Mouse (Mus musculus) MEL (cell line): ENCODE data around the gene Senp6. TPM values are rescaled to one million over a fixed set of nuclear protein-coding genes. Genes with fewer than 3 reads are reported as not detected.

Experiments used
- DNase-seq: peaks from one replicate; pipeline ENCODE4 v3.0.0; 2011; ENCODE audit warnings: low read depth, low spot score
- H3K27ac ChIP-seq: 2 replicates; pipeline ENCODE4 v1.5.1; 2012; ENCODE audit warnings: low read depth, mild to moderate bottlenecking, control low read depth, low read length, moderate library complexity; ENCODE audit not compliant: control insufficient read depth
- H3K27me3 ChIP-seq, 2 experiments: fragments of 150-350 bp in 1 of 2; sonication (generic) in 1 of 2; 2 replicates each; pipeline ENCODE4 v1.6.1; 2012; ENCODE audit warnings: low read length in 2 of 2, mild to moderate bottlenecking in 2 of 2, improper control_type of control experiment in 1 of 2, moderate library complexity in 1 of 2; ENCODE audit not compliant: insufficient read depth in 2 of 2, control insufficient read depth in 1 of 2
- H3K36me3 ChIP-seq, 2 experiments: 2 replicates each; pipeline ENCODE4 v1.6.1; 2012 to 2014; ENCODE audit warnings: low read length in 2 of 2, improper control_type of control experiment in 1 of 2, inconsistent platforms in 1 of 2, mild to moderate bottlenecking in 1 of 2; ENCODE audit not compliant: insufficient read depth in 2 of 2, control insufficient read depth in 1 of 2
- H3K4me1 ChIP-seq, 2 experiments: fragments of 150-350 bp in 1 of 2; sonication (generic) in 1 of 2; 2 replicates each; pipeline ENCODE4 v1.6.1; 2012; ENCODE audit warnings: low read length in 2 of 2, improper control_type of control experiment in 1 of 2, mild to moderate bottlenecking in 1 of 2; ENCODE audit not compliant: insufficient read depth in 2 of 2, control insufficient read depth in 1 of 2
- H3K4me3 ChIP-seq, 2 experiments: fragments of 150-350 bp in 1 of 2; sonication (generic) in 1 of 2; 2 replicates each; pipeline ENCODE4 v1.5.1; 2012; ENCODE audit warnings: low read depth in 2 of 2, low read length in 2 of 2, mild to moderate bottlenecking in 2 of 2, moderate library complexity in 2 of 2, control low read depth in 1 of 2, improper control_type of control experiment in 1 of 2; ENCODE audit not compliant: control insufficient read depth in 1 of 2, insufficient read depth in 1 of 2
- H3K79me2 ChIP-seq: 2 replicates; pipeline ENCODE4 v1.6.1; 2012; ENCODE audit warnings: mild to moderate bottlenecking, low read length, moderate library complexity; ENCODE audit not compliant: control insufficient read depth, poor library complexity, insufficient read depth
- H3K9ac ChIP-seq: 2 replicates; pipeline ENCODE4 v1.6.1; 2012; ENCODE audit warnings: low read depth, mild to moderate bottlenecking, control low read depth, low read length, moderate library complexity; ENCODE audit not compliant: control insufficient read depth, poor library complexity, severe bottlenecking
- H3K9me3 ChIP-seq: fragments of 150-350 bp; sonication (generic); replicated peaks from 2 replicates; pipeline ENCODE4 v1.6.1; 2012; ENCODE audit warnings: mild to moderate bottlenecking, low read length, improper control_type of control experiment, moderate library complexity; ENCODE audit not compliant: insufficient read depth
- CHD2 ChIP-seq: IDR thresholded peaks from 2 replicates; pipeline ENCODE4 v1.6.1; 2011; ENCODE audit warnings: low read length, improper control_type of control experiment
- CTCF ChIP-seq, 3 experiments: IDR thresholded peaks in 2 of 3; conservative IDR thresholded peaks in 1 of 3; 2 replicates each; pipeline ENCODE4 v1.5.1; 2011 to 2012; ENCODE audit warnings: low read length in 3 of 3, low read depth in 2 of 3, mild to moderate bottlenecking in 2 of 3, improper control_type of control experiment in 1 of 3, inconsistent platforms in 1 of 3, mixed read lengths in 1 of 3, moderate library complexity in 1 of 3; ENCODE audit not compliant: control insufficient read depth in 1 of 3, insufficient read depth in 1 of 3, poor library complexity in 1 of 3, severe bottlenecking in 1 of 3
- E2F4 ChIP-seq: IDR thresholded peaks from 2 replicates; pipeline ENCODE4 v1.6.1; 2011; ENCODE audit warnings: low read depth, low read length, improper control_type of control experiment, borderline replicate concordance
- ELF1 ChIP-seq: IDR thresholded peaks from 2 replicates; pipeline ENCODE4 v1.6.1; 2014; ENCODE audit warnings: low read depth, mild to moderate bottlenecking, inconsistent platforms, low read length, improper control_type of control experiment, moderate library complexity
- EP300 ChIP-seq, 2 experiments: IDR thresholded peaks; 2 replicates each; pipeline ENCODE4 v1.6.1; 2011; ENCODE audit warnings: improper control_type of control experiment in 2 of 2, low read length in 2 of 2, low read depth in 1 of 2, mild to moderate bottlenecking in 1 of 2
- GABPA ChIP-seq: IDR thresholded peaks from 2 replicates; pipeline ENCODE4 v1.6.1; 2012; ENCODE audit warnings: low read depth, mild to moderate bottlenecking, inconsistent platforms, low read length, improper control_type of control experiment, moderate library complexity
- GATA1 ChIP-seq: IDR thresholded peaks from 2 replicates; pipeline ENCODE4 v1.6.1; 2011; ENCODE audit warnings: low read depth, low read length, improper control_type of control experiment
- HCFC1 ChIP-seq: IDR thresholded peaks from 2 replicates; pipeline ENCODE4 v1.6.1; 2012; ENCODE audit warnings: low read depth, mild to moderate bottlenecking, inconsistent platforms, low read length, improper control_type of control experiment, moderate library complexity
- KAT2A ChIP-seq: conservative IDR thresholded peaks from 2 replicates; pipeline ENCODE4 v1.6.1; 2012; ENCODE audit warnings: low read depth, low read length, improper control_type of control experiment, inconsistent platforms
- MAX ChIP-seq: IDR thresholded peaks from 2 replicates; pipeline ENCODE4 v1.6.1; 2011; ENCODE audit warnings: low read length, improper control_type of control experiment
- MYB ChIP-seq: IDR thresholded peaks from 2 replicates; pipeline ENCODE4 v1.6.1; 2011; ENCODE audit warnings: mild to moderate bottlenecking, low read depth, low read length, improper control_type of control experiment
- NELFE ChIP-seq: IDR thresholded peaks from 2 replicates; pipeline ENCODE4 v1.6.1; 2011; ENCODE audit warnings: low read depth, low read length, improper control_type of control experiment
- POLR2AphosphoS2 ChIP-seq: IDR thresholded peaks from 2 replicates; pipeline ENCODE4 v1.6.1; 2011; ENCODE audit warnings: low read length, improper control_type of control experiment
- POLR2AphosphoS5 ChIP-seq: IDR thresholded peaks from 2 replicates; pipeline ENCODE4 v1.6.1; 2012; ENCODE audit warnings: low read depth, borderline replicate concordance, mild to moderate bottlenecking, inconsistent platforms, low read length, moderate library complexity, mixed read lengths
- SIN3A ChIP-seq: IDR thresholded peaks from 2 replicates; pipeline ENCODE4 v1.6.1; 2012; ENCODE audit warnings: low read length, improper control_type of control experiment, inconsistent platforms
- SMC3 ChIP-seq: IDR thresholded peaks from 2 replicates; pipeline ENCODE4 v1.6.1; 2011; ENCODE audit warnings: low read depth, low read length, improper control_type of control experiment
- TBP ChIP-seq: IDR thresholded peaks from 2 replicates; pipeline ENCODE4 v1.8.0; 2011; ENCODE audit warnings: low read depth, low read length, improper control_type of control experiment
- TCF12 ChIP-seq: IDR thresholded peaks from 2 replicates; pipeline ENCODE4 v1.6.1; 2014; ENCODE audit warnings: low read depth, mild to moderate bottlenecking, inconsistent platforms, low read length, improper control_type of control experiment, moderate library complexity
- USF1 ChIP-seq: IDR thresholded peaks from 2 replicates; pipeline ENCODE4 v1.6.1; 2014; ENCODE audit warnings: low read depth, mild to moderate bottlenecking, inconsistent platforms, low read length, improper control_type of control experiment, moderate library complexity
- ZC3H11A ChIP-seq: IDR thresholded peaks from 2 replicates; pipeline ENCODE4 v1.6.1; 2012; ENCODE audit warnings: low read depth, mild to moderate bottlenecking, inconsistent platforms, low read length, improper control_type of control experiment
- ZKSCAN1 ChIP-seq: IDR thresholded peaks from 2 replicates; pipeline ENCODE4 v1.6.1; 2012; ENCODE audit warnings: low read depth, mild to moderate bottlenecking, inconsistent platforms, low read length, improper control_type of control experiment, moderate library complexity
- ZMIZ1 ChIP-seq: IDR thresholded peaks from 2 replicates; pipeline ENCODE4 v1.6.1; 2012; ENCODE audit warnings: low read depth, mild to moderate bottlenecking, inconsistent platforms, low read length, improper control_type of control experiment, moderate library complexity
- polyA plus RNA-seq, 2 experiments: library from polyadenylated mRNA; stranded (reverse) in 1 of 2; unstranded in 1 of 2; fragments of >175 nt in 1 of 2; fragments of >200 nt in 1 of 2; gene quantifications; 2 replicates each; pipeline versions ENCODE4 v1.2.1 to v1.2.4; 2012; ENCODE audit warnings: low replicate concordance in 2 of 2, low read depth in 1 of 2; ENCODE audit not compliant: insufficient read length in 2 of 2, insufficient read depth in 1 of 2, missing spikeins in 1 of 2
- total RNA-seq: library from RNA; depleted of rRNA; stranded (reverse); fragments of 300-350 nt; gene quantifications from 2 replicates; pipeline ENCODE4 v1.2.3, GENCODE M21; 2012; rRNA removed

Gene Senp6
- total and polyA plus RNA-seq, 3 experiments: 67.0 to 670 (median 71.1) TPM

GRCm38 (mm10) chr9:80192324-80192723, 125.6 kb downstream of the Senp6 start:
- DNase-seq: no peak
- Histone ChIP-seq H3K27ac (no peak overlapping the region), H3K4me3 (no peak overlapping the region), H3K9me3 (no peaks in the 10 kb centered on the region), H3K9ac (no peak overlapping the region), H3K4me1 (no peaks in the 10 kb centered on the region), H3K79me2 (no peaks in the 10 kb centered on the region), H3K36me3 (no peaks in the 10 kb centered on the region), H3K27me3 (no peaks in the 10 kb centered on the region; a peak in 1 of 4 replicates)
- no peak for TF ChIP-seq TBP
- TF ChIP-seq CHD2: no peak
- no peak for TF ChIP-seq HCFC1
- TF ChIP-seq SMC3: no peak
- TF ChIP-seq ZC3H11A: no peak
- TF ChIP-seq GATA1: no peak
- no peak for TF ChIP-seq E2F4
- TF ChIP-seq ZMIZ1: no peak
- TF ChIP-seq KAT2A: no peak
- no peak for TF ChIP-seq USF1
- no peak for TF ChIP-seq POLR2AphosphoS2
- no peak for TF ChIP-seq EP300 (IDR thresholded peaks at IDR 0.05; ENCODE audit: low read depth in 1 of 2, low read length in 2 of 2)
- no peak for TF ChIP-seq NELFE

- H3K27me3 ChIP-seq: no peaks in the 10 kb centered on the region; a peak in 1 of 4 replicates
- no peaks in the 10 kb centered on the region for H3K36me3 ChIP-seq
- no peak overlapping the region for H3K9ac ChIP-seq
- DNase-seq: no peak
- H3K4me3 ChIP-seq: no peak overlapping the region
- no peaks in the 10 kb centered on the region for H3K79me2 ChIP-seq
- TF ChIP-seq TCF12: no peak
- no peak for TF ChIP-seq MYB
- TF ChIP-seq POLR2AphosphoS5: no peak
- no peak for TF ChIP-seq KAT2A
- no peak for TF ChIP-seq ELF1
- TF ChIP-seq NELFE: no peak
- no peak for TF ChIP-seq EP300 (IDR thresholded peaks at IDR 0.05; ENCODE audit: low read depth in 1 of 2, low read length in 2 of 2)
- no peak for TF ChIP-seq CHD2
- no peak for TF ChIP-seq CTCF (IDR thresholded peaks at IDR 0.05 in 2 of 3, conservative IDR thresholded peaks at IDR 0.05 in 1 of 3; ENCODE audit: control insufficient read depth in 1 of 3, insufficient read depth in 1 of 3, low read depth in 2 of 3, low read length in 3 of 3, poor library complexity in 1 of 3, severe bottlenecking in 1 of 3)
- no peak for TF ChIP-seq TBP
- no peak for TF ChIP-seq MAX
- no peak for TF ChIP-seq GABPA
- TF ChIP-seq ZKSCAN1: no peak
- TF ChIP-seq SIN3A: no peak
- TF ChIP-seq ZMIZ1: no peak
- no peaks in the 10 kb centered on the region for H3K4me1 ChIP-seq
- no peaks in the 10 kb centered on the region for H3K9me3 ChIP-seq
- H3K27ac ChIP-seq: no peak overlapping the region
Measured at GRCm38 (mm10) chr9:80194446-80194845, 127.7 kb downstream of the Senp6 start.

Other genes with a start within 250 kb of the Senp6 start
- gene Filip1, start 54.1 kb upstream of the Senp6 start, total RNA-seq: not detected in 2 replicates
- gene Filip1, start 54.1 kb upstream of the Senp6 start, polyA plus RNA-seq: not detected
- 1.2 and 1.5 TPM in 2 replicates for gene Myo6, start 98.1 kb downstream of the Senp6 start, total RNA-seq
- 1 to 10 TPM in 1 of 2 experiments, not detected in 1; 1.6 TPM for gene Myo6, start 98.1 kb downstream of the Senp6 start, polyA plus RNA-seq